Mouse (Mus musculus) skeletal muscle tissue, adult 2 months (tissue): Measurements from ENCODE around the gene Ankfy1.

Source experiments
- DNase-seq: peaks from one replicate; pipeline ENCODE4 v3.0.0-alpha.2; 2012; ENCODE audit warnings: low read depth, low spot score

Gene Ankfy1

DNA sequence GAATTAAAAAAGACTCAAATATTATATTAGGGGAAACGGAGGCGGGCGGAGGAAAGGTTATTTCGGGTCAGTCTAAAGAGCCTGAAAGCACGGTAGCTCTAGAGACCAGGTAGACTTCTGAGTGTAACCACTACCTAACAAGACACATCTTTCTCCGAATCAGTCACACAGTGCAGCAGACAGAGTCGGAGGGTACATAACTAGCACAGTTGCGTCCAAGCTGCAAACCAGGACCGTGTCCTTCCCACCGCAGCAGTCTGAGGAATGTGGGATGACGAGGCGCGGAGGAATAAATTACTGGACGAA lies 105.3 kb downstream of the Ankfy1 start:
- no peak for DNase-seq

DNA sequence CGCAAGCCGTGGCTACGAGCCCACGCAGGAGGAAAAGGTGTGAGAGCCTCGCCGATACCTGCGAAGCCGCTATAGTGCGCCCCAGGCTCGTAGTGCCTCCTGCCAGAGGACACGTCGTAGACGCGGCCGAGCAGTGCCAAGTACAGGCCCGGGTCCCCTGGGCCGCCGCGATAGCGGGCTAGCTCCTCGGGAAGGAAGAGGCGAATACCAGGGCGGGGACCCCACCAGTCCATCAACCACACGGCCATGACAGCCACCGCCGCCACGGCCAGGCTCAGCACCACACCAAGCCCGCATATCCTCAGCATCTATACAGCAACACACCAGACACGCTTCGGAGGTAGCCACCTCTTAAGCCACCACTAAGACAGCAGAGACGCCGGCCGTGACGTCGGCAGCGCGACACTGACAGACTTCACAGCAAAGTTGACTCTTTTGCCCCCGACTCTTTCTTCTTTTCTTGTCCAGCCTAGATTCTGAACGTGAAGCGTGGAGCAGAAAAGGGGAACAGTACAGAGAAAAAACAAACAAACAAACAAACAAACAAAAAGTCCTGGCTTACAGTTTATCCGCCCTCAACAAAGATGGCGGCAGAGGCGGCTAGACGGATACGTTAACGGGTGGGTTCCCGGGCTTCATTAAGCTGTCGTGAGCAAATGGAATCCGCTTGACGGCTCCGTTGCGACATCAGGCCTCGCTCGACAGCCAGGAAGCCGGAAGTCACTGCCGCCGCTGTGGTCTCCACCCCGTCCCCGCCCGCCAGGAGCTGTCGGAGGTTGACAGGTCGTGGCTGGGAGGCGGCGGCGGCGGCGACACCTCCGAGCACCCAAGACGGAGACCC lies 105.9 kb downstream of the Ankfy1 start, which contains the start of the genes Cyb5d2 and Zzef1:
Cyb5d2 (minus strand) TSS at position 688 of the 841 bp plus-strand sequence.
Zzef1 (plus strand) TSS at position 772 of the 841 bp plus-strand sequence.
- DNase-seq, result peak; percentile 94

DNA sequence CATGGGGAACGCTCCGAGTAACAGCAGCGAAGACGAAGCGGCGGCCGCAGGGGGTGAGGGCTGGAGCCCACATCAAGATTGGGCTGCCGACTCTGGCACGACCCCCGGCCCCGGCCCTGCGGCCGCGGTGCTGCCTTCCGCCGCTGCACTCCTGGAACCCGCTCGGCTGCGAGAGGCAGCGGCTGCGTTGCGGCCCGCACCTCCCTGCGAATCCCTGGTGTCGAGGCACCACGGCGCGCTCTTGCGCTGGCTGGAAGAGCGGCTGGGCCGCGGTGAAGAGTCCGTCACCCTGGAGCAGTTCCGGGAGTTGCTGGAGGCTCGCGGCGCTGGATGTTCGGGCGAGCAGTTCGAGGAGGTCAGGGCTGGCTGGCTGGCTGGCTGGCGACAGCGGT lies 106.5 kb downstream of the Ankfy1 start:
- DNase-seq, result no peak

DNA sequence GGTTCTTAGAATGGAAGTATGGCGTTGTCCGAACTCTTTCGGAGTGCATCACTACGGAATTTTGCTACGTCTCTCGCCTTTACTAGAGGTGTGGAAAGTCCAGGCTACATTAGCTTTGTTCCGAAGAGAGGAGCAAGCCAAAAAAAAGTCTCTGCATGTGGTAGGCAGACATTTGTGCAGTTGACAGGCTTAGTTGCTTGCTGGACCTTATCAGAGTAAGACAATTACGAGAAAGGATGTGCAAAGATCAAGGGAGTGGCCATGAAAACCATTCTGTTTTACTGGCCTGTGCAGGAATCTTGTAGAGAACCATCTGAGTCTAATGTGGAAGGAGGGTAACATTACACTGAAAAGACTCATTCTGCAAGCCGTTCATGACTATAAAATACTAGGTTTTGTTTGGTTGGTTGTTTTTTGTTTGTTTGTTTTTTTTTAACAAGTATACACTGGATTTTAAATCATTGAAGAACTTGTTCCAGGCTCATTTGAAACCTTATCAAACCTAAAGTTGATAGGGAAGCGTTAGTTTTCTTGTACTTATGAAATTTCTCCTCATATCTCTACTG lies 107.0 kb downstream of the Ankfy1 start:
- DNase-seq, result no peak

DNA sequence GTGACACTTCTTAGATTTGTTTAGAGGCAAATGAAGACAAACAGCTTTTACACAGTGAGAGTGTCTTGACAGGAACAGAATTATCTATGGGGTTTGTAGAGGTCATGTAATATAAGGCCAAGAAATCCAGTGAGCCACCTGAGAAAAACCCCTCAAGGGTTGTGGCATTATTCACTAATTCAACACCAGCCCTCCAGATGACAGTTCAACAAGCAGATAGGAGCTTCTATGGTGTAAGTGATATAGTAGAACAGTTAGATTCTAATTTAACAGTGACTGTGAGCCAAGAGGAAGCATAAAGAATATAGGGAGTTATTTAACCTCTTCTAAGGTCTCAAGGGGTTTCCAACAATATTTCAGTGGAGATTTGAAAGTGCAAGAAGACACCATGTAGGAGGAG lies 108.3 kb downstream of the Ankfy1 start:
- no peak for DNase-seq

DNA sequence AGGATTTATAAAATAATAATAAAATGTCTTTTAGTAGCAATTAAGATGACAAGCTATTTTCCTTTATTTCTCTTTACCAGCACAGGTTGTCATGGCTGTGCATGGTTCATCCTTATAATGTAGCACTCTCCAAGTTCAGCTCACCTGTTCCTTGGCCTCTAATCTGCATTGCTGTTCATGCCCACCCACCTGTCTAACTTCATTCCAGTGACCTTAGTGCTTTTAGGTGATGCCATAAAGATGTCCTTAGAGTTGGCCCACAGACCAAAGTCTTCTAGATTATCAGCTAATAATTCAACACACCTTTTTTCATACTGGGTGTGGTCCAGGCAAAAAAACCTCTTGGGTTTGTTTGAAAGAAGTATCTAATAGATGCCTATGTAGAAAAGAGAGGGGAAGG lies 111.4 kb downstream of the Ankfy1 start:
- no peak for DNase-seq

DNA sequence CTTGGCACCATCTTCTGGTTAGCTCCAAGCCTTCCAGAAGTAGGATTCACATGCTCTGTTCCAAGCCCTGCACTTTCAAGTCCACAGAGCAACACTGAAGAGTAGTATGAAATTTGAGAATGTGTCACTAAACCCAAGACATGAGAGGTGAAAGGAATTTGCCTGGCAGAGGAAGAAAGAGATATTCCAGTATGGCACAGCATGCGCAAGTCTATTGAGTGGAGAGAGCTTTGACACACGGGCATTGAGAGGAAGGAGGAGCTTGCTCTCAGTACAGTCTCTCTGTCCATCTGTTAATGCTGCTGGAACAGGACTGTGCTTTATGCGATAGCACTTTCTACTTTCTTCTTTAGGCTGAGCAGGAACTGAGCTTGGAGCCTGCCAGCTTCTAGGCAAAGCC lies 113.2 kb downstream of the Ankfy1 start:
- DNase-seq, result peak; percentile 33

DNA sequence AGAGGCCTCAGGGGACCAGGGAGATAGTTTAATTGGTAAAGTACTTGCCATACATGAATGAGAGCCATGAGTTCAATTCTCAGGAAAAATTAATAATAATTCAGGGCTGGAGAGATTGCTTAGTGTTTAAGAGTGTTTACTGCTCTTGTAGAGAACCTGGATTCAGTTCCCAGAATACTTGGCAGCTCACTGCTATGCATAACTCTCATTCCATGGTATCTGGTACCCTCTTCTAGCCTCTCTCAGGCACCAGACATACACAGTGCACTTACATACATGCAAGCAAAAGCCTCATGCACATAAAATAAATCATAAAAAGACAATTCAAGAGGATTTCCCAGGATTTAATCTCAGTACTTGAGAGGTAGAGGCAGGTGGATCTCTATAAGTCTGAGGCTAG lies 114.8 kb downstream of the Ankfy1 start:
- DNase-seq, result no peak

DNA sequence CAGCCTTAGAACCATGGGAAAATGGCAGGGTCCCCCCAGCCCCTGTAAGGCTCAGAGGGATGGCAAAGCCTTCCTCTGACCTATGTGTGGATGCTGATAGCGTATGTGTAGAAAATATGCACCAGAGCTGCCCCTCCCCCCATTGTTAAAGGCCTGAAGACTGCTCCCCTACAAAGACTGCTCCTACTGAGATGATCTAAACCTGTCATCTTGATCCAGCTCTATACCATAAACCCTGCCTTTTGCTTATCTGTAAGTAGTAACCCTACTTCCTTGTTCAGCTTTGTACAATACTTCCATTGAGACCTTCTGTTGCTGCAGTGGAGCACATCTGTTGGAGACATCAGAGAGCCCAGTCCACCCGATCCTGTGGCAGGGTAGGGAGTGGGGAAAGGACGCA lies 115.4 kb downstream of the Ankfy1 start:
- DNase-seq, result no peak

DNA sequence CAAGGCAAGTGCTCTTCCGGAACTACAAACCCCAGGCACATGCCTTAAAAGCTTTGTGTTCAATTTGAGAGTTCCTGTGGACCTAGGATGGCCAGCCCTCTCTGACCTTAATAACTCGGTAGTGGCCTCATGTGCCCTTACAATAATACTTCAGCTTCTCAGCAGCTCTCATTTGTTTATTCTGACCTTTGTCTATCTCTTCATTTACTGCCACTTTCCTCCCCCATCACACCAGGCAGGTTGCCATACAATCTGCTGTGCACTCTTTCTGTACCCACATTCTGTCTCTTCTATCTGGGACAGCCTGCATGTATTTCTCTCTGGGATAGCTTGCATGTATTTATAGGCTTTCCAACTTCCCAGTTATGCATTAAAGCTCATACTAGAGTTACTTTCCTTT lies 116.8 kb downstream of the Ankfy1 start:
- no peak for DNase-seq

DNA sequence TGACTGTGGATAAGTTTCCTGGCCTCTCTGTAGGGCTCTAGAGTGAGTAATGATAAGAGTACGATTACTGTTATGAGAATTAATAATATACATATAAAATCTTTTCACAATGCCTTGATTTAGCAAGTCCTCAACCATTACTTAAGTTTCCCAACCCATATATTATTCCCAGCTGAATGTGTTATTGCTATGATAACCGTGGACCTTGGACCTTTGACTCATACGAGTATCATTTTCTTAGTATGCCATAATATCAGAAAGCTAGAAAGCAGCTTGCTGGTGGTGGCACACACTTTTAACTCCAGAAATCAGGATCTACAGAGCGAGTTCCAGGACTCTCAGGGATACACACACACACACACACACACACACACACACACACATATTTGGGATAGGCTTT lies 118.2 kb downstream of the Ankfy1 start:
- DNase-seq, result no peak

DNA sequence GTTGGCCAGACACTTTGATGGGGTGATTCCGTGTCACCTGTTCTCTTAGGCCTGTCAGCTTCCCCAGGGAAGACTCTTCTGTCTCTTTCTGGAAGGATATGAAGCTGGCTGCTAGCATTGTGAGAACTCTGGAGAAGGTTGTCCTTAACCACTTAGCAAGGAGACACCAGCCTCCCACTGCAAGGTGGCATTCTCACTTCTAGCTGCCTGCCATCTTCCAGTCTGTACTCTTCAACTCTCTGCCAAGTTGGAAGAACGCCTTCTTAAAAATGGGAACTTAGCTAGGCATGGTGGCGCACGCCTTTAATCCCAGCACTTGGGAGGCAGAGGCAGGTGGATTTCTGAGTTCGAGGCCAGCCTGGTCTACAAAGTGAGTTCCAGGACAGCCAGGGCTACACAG lies 123.9 kb downstream of the Ankfy1 start:
- no peak for DNase-seq

DNA sequence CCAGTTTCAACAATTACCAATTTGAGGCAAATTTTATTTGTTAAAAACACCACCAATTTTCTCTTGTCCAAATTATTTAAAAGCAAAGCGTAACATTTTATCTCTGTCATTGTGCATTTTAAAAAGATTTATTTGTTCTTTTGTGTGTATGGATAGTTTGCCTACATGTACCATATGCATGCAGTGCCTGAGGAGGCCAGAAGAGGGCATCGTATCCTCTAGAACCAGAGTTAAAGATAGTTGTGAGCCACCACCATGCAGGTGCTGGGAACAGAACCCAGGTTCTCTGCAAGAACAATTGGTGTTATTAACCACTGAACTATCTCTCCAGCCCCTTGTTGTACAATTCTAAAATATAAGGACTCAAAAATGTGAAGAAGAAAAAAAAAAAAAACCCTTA lies 124.4 kb downstream of the Ankfy1 start:
- DNase-seq, result no peak

DNA sequence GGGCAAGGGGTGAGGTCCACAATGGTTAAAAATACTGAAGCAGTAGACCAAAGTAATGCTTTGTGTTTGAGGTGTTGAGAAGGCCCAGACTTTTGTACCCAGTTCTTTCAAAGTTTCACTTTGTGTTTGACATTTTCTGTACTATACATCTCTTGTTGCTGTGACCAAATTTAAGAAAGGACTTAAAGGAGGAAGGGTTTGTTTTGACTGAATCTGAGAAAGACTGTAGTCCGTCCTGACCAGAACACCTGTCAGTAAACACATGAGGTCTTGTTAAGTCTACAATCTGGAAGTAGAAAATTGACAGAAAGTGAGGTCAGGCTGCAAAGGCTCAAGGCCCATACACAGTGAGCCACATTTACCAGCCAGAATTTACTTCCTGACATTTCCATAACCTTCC lies 127.1 kb downstream of the Ankfy1 start:
- no peak for DNase-seq

DNA sequence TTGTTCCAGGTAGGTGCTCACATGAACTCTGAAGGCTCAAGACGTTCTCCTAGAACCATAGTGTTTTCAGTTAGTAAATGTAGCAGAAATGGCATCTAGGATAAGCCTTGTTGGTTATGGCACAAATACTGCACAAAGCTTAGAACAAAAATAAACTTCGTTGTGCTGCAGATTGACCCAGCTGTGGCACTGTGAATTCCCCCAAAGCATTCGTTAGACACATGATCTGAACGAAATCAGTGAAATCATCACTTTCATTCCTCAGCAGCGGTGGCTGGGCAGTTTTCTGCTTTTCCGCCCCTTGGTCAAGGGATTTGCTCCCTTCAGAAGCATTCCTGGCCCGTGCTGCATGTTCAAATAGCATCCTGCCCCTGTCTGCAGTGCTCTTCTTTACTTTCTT lies 128.3 kb downstream of the Ankfy1 start:
- DNase-seq, result no peak

DNA sequence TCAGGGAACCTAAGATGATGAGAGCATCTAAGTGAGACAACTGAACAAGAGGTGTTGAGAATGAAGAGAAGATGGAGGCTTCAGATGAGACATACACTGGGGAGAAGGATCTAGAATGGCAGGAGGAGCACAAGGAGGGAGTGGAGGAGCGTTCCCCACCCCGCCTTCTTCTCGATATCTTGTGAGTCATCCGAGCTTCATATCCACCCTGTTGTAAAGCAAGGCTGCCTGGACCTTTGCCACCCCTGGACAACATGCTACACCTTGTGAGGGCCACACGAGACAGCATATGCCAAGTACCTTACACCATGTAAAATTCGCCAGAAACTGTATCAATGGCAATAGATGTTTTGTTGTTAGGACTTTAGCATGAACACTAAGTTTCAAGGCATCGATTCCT lies 131.2 kb downstream of the Ankfy1 start:
- DNase-seq, result no peak
